Mouse (Mus musculus): Measurements from ENCODE around the gene Plcl1.

GRCm38 (mm10) chr1:55512165-55512564 is 106.4 kb downstream of the Plcl1 start:
- TF ChIP-seq TAL1 (IDR thresholded peaks at IDR 0.05; ENCODE audit: low read length) (no peak), GATA1 (IDR thresholded peaks at IDR 0.05; ENCODE audit: low read length) (no peak)

All from erythroblast, embryonic 14.5 days (primary cell).